Mouse (Mus musculus) retina, postnatal 7 days (tissue): Measurements from ENCODE around the gene Chaf1a.

Experiments
- DNase-seq: peaks from one replicate; pipeline ENCODE4 v3.0.0-alpha.2; 2012; ENCODE audit warnings: low read depth, low spot score

Gene Chaf1a

DNA sequence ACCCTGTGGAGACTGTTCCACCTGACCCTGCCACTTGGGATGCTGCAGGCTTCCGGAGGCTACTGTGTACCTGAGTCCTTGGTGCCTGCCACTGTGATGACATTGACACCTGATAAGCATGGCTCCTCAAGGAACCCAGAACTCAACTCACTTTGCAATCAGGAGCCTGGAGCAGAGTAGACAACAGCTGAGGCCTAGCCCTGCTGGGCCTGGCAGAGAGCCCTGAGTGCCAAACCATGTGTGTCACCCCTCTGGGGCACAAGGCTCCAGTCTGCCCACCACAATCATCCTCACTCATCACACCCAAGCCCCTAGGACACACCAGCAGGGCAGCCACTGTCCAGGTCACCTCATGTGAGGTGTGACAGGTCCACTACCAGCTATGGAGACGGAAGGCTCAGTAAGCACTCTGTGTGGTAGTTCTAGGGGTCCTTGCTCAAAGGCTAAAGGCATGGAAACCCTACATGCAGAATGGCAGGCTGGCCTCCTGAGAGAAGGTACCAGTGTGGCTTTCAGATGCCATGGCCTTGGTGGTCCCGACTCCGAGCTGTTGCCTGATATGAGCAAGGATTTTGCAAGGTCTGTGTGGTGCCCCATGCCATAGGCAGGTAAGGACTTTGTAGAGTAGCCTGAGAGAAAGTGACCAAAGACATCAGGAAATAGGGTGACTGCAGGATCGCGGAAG, 19.7 kb upstream of the Chaf1a start:
- no peak for DNase-seq

DNA sequence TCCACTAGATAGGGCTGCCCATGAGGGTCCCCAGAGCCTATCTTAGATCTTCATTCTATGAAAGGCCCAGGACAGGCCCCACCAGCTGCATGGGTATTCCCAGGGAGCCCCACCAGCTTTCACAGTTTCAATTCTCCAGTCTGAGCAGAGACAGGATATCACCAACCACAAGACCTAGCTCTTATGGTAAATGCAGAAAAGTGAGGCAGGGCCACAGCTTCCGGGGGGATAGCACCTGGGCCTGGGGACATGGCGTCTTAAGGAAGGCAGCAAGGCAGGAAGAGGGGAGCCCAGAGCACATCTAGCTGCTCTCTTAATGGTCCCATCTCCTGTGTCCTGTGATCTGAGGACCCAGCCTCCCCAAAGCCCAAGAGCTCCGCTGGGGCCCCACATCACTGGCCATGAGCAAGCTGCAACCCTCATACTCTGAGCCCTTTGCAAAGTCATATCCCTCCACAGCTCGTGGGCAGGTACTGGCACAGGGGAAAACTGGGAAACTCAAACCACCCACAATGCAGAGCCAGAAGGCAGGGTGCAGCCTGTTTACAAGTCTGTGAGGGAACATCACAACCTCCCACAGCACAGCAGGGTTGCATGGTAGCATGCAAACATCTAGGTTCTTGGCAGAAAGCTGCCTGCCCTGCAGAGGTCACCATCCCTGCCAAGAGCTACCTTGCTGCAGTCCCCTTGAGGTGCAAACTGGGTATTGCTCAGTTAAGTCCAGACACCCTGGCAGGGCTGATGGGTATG, 18.9 kb upstream of the Chaf1a start:
- no peak for DNase-seq

- DNase-seq, result no peak
Observed at GRCm38 (mm10) chr17:56022131-56022988, 17.9 kb upstream of the Chaf1a start.

DNA sequence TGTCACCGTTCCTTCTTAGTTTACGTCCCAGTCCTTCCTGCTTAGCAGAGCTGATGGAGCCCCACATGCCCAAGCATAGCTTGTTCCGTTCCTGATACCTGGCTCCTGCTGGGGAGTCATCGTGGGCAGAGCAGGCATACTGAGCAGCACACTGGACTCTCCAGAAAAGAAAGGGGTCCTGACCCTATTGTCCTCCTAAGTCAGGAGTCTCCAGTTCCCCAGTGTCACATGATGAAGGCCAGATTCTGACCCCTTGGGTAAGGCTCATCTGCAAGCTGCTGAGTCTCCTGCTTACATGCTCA, 17.3 kb upstream of the Chaf1a start:
- DNase-seq, result no peak

- DNase-seq, result no peak
Observed at GRCm38 (mm10) chr17:56023386-56023785, 16.9 kb upstream of the Chaf1a start.

- no peak for DNase-seq
Observed at GRCm38 (mm10) chr17:56024476-56024875, 15.8 kb upstream of the Chaf1a start.

- DNase-seq, result no peak
Observed at GRCm38 (mm10) chr17:56024931-56025330, 15.3 kb upstream of the Chaf1a start.

DNA sequence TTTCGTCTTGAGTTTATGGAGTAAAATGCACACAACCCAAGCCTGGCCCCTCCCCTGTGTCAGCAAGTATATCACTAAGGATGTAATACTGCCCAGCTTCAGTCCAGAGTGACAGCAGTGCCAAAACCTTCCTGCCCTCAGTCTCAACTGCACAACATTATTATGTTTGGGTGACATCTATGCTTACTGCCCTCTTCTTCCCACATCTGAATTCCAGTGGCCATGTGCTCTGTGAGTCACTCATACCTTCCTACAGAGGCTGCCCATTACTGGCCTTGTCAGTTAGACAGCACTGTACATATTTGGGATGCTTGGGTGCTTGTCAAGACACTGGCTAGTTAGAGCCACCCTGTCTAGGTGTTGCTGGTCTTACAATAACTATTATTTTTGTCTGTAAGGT, 13.9 kb upstream of the Chaf1a start:
- DNase-seq, result no peak

DNA sequence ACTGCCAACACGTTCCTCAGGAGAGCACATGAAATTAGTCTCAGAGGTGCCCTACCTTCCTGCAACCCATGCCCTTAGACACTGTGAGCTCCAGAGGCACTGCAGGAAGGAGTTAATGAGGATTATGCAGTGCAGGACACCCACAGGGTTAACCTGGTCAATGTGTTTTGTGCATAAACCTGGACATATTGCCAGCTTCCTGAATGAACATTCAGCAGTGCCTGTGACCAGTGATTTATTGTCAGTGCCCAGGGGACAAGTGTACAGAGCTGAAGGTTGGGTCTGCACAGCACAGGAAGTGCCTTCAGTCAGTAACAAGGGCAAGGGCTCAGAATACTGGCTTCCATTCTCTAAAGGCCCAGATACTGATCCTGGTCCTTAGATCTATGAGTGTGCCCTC, 13.4 kb upstream of the Chaf1a start:
- no peak for DNase-seq

DNA sequence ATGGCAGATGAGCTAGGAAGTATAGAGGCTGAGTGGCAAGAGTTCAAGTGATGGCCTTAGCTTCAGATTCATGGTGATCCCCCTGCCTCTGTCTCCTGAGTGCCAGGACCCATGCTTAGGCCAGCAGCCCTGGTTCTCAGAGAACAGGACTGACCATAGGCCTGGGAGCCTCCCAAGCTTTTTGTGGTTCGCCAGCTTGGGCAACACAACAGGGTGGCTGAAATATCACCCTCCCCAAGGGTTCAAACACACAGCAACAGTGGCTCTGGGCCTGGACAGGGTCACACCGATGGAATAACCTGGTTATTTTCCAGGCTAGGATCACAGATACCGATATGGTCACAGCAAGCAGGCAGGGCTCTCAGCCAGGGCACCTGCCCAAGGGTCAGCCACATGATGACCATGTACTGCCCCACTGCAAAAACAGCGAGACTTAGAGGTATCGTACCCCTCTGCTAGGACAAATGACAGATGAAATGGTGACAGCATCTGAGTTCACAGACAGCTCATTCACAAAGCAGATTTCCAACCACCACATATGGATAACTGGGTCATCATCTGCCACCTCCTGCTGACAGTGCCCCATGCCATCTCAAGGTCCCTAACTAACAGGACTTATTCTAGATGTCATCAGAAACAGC, 12.3 kb upstream of the Chaf1a start:
- no peak for DNase-seq

- no peak for DNase-seq
Observed at GRCm38 (mm10) chr17:56030238-56030870, 9.9 kb upstream of the Chaf1a start.

DNA sequence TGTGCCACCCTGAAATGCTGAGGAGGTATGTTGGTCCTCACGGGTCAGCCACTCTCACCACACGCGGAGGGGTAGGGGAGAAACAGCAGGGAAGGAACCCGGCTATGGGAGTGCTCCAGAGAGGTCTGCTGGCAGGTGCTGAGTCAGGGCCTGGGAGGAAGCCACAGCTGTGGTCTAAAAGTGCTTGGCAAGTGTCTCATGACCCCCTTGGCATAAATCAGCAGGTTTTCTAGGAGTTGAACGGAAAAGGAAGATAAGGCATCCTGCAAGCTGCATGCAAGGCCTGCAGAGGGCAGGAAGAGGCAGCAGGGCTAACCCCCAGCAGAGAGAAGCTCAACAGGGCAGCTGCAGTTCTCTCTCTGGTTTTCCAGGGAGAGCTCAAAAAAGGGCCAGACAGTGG, 9.3 kb upstream of the Chaf1a start:
- no peak for DNase-seq

GRCm38 (mm10) chr17:56031431-56031830, 8.8 kb upstream of the Chaf1a start:
- no peak for DNase-seq

DNA sequence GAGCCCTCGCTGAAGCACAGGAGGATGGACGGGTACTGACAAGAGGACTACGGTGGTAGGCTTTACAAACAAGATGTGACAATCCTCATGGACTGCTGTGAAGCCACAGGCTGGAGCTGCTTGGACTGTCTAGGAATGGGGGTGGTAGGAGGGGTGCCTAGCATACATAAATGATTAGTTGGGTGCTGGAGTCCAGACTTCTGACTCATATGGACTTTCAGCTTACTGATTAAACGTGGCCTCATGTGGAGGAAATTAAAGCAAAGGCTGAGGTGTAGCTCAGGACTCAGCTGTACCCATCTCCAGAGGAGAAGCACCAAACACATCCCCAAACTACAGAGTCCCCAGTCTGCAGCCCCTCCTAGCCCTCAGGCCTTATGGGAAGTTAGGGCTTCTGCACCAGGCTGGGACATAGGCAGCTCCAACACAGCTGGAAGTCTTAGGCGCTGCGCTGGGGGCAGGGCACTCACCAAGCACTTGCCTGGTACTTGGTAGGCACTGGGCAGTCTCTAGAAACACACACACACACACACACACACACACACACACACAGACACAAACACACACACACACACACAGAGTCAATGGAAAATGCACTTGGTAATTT, 8.0 kb upstream of the Chaf1a start:
- DNase-seq, result no peak

DNA sequence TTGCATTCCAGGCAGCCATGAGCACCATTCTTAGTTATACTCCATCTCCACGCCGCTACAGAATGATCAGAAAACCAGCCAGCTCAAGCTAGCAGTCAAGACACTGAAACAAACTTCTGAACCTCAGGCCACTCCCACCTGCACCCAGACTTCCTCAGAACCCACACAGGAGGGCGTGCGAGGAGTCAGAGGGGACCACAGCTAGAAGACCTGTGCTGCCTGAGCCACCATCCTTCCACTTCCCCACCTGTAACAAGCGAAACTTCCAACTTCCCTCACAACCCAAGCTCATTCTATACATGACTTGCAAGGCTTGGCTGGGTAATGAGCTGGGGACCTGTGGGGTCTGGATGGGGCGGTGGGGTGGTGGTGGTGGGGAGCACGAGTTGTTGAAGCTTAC, 7.4 kb upstream of the Chaf1a start:
- no peak for DNase-seq

- DNase-seq, result no peak
Observed at GRCm38 (mm10) chr17:56034040-56034725, 6.1 kb upstream of the Chaf1a start.

- DNase-seq, result no peak
Observed at GRCm38 (mm10) chr17:56034726-56035100, 5.5 kb upstream of the Chaf1a start.

DNA sequence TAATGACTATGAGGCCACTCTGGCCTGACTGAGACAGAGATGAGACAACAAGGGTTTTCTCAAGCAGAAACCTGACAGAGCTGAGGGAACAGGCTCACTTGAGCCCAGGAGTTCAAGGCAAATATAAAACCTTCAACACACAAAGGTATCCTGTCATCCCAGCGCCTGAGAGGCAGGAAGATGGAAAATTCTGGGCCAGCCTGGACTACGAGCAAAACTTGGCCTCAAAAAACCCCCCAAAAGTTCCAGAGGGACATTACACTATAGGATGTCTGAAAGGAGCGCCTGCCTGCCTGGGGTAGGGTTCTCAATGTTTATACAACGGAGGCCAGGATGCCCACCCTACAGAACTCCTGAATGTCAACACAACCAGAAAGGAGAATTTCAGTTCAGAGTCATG, 5.0 kb upstream of the Chaf1a start:
- DNase-seq, result no peak

DNA sequence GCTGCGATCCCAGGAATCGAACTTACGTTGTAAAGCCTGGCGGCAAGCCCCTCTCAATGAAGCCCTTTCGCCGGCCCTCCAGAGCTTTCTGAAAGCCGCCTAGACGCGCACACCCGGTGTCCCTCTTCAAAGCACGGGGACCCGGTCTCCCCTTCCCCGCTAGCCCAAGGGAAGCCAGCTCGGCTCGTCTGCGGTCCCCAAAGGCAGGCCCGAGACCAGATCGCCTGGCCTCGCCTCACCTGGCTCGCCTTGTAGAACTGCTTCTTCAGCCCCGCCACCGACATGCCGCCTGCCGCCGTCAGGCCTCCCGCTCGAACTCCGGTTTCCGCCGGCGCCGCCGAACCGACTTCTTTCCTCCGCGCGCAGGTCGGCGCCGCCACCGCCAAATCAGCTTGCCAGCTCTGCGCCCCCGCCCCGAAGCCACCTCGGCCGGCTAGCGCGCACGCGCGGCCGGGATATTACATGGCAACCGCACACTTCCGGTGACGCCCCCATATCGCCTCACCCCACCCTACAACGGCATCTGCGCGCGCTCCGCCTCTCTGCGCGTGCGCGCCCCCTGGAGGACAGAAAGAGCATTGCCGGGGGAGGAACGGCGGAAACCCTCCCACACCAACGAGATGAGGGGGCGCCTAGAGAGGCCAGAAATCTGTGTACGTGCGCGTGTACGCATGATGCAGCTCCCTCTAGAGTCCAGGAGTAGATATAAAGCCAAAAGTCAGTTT, 3.9 kb upstream of the Chaf1a start, which contains the start of gene Sh3gl1:
Sh3gl1 (minus strand) TSS at position 460 of the 725 bp plus-strand sequence.
- peak; percentile 99 for DNase-seq

GRCm38 (mm10) chr17:56036901-56037287, 3.3 kb upstream of the Chaf1a start:
- DNase-seq, result no peak
